Mouse (Mus musculus) bone marrow, adult 2 months (tissue): Measurements from ENCODE around the gene Cbfa2t2.

Source experiments
- CTCF ChIP-seq: fragments of 200-500 bp; IDR thresholded peaks from 2 replicates; pipeline ENCODE4 v1.5.1; 2011; ENCODE audit warnings: low read length, control low read depth; ENCODE audit not compliant: control insufficient read depth, insufficient read depth
- POLR2A ChIP-seq: fragments of 200-500 bp; IDR thresholded peaks from 2 replicates; pipeline ENCODE4 v1.6.1; 2011; ENCODE audit warnings: low read depth, mild to moderate bottlenecking, control low read depth, low read length, borderline replicate concordance; ENCODE audit not compliant: control insufficient read depth

DNA sequence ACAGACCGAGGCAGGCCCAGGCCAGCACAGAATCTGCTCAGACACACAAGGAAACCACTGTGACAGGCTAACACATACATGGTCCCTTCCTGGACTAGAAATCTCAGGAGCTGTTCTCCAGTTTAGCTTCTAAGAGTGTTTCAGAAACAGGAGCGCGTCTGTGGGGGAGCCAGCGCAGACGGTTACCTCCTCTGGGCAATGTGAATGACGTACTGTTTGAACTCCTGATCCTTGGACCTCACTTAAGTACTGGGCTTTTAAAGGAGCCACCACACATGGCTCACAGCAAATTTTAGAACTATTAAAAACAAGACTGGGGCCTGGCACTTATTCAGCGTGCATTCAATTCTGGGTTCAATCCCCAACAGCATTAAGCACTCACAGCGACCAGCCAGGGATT is 130.4 kb downstream of the Cbfa2t2 start:
- TF ChIP-seq POLR2A (no peak), CTCF (no peak)
